Mouse (Mus musculus): ENCODE measurements at regions not wholly inside any gene's neighbourhood (a gene's known extent, or its start where the extent isn't known, plus 50 kb on each side); places are given as distances from the start of the nearest gene placed in this dataset.

DNA sequence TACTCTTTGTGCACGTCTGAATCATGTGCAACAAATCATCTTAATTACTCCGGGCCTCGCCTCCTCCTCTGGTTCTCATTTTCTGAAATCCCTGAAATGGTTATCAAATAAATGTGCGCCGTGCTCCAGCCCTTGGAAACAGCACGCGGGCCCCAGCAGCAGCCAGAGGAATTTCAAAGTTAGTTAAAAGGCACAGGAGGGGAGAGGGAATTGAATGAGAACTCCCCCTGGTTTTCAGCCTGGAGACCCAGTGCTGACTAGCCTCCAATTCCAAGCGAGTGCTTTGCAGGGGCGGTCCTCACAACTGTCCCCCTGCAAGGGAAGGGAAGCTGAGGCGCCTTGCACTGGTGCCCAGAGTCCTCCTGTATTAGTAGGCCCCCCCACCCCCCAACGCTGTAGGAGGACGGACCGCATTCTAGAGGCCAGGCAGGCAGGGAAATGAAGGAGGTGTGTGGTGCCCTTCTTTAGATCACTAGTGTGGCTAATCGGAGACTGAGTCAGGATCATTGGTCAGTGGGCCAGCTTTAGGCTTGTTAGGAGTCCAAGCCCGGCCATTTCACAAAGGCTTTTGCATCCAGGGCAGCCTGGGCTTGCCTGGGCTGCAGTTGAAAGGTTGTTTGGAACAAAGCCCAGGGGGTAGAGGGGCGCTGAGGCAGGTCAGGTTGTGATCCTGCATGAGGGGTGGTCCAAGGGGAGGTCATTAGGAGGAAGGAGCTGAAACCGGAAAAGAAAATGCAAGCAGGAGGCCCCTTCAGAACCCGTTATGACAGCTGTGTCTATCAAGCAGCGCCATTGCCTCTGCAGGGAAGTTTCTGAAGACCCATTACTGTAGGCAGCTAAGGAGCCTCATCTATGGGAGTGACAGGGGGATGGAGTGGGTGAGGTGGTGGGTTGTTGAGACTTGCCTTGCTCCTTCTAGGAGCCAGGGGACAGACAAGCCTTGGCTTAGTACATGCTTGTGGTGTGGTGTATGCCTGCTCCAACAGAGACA is 80.3 kb upstream of the Igfbp7 start:
- no peak for DNase-seq (ENCODE audit: low read depth, low spot score)

DNA sequence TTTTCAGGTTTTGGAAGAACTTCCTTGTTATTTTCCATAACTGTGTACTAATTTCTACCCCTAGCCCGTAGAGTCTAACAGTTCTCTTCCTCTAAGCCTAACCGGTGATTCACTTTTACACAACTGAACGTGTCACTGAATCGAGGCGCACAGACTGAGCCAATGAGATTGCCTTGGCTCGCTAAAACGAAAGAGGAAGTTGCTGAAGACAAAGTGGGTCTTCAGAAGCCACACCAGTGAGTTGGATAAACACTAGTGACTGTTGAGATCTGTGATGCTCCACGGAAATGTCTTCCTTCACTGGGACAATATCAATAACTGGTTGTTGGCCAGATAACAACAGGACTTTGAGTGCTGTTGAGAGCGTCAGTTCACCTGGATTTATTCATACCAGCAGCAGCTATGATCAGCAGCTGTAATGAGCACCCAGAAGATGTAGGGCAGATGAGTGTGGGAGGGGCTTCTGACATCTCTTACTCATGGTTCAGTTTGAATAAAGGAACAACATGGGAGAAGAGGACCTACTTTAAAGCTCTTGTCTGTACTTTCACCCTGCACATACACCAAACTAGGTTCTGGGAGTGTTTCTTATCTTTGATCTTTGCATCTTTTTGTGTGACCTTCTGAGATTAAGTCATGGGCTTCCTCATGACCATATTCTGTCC is 75.3 kb upstream of the Igfbp7 start:
- no peak for DNase-seq (ENCODE audit: low read depth, low spot score)

DNA sequence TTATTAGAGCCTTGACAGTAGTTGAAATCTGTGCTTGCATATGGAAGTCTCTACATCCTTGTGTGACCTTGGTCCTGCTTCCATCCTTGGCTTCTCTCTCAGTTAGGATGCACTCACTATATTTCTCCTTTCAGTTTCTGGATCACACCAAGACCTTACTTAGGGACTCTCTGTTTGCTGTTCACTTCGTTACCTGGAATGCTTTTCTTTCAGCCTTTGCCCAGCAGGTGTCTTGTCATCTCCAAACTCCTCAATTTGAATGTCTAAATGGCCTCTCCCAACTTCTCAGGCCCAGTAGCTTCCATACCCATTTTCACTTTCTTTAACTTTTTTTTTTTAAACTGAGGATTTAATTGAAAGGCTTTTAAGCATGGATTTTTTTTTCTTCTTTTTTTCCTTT is 74.0 kb upstream of the Igfbp7 start:
- no peak for DNase-seq (ENCODE audit: low read depth, low spot score)

- DNase-seq (ENCODE audit: low read depth, low spot score): no peak
Observed at GRCm38 (mm10) chr5:77477794-77478193, 70.0 kb upstream of the Igfbp7 start.

- DNase-seq (ENCODE audit: low read depth, low spot score): no peak
Observed at GRCm38 (mm10) chr5:77473896-77474486, 66.2 kb upstream of the Igfbp7 start.

- DNase-seq (ENCODE audit: low read depth, low spot score): no peak
Observed at GRCm38 (mm10) chr5:77469236-77469766, 61.5 kb upstream of the Igfbp7 start.

DNA sequence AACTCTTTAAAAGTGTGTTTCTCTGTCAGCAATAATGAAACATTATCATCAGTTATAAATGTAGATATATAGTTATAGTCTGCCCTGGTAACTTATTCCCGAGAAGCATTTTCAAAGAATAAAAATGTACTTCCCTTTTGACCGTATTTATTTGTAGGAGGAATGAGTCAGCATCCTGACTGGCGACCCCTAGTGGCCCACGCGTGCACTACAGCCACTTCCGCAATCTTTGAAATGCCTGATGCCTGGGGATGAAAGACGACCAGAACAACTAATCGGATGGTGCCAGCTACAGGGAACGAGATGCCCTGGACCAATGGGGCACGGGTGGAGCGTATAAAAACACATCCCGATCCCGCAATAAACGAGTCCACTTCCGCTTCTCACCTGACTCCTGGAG is 60.6 kb upstream of the Igfbp7 start:
- DNase-seq (ENCODE audit: low read depth, low spot score): no peak

- DNase-seq (ENCODE audit: low read depth, low spot score): no peak
Observed at GRCm38 (mm10) chr5:77464851-77465548, 57.2 kb upstream of the Igfbp7 start.

- DNase-seq (ENCODE audit: low read depth, low spot score): peak; percentile 86
Observed at GRCm38 (mm10) chr5:77459896-77460717, 52.3 kb upstream of the Igfbp7 start.

All from retina, postnatal 7 days (tissue).